Mouse (Mus musculus) CH12F3 (cell line): ENCODE data around the gene Mycl.

Source experiments
- in situ Hi-C: fragments of 300-500 bp; cut with MboI; formaldehyde crosslinking; loops from 2 replicates; pipeline ENCODE4 v1.14.3; 2020; ENCODE audit warnings: low sequenced_read_pairs

Mycl gene

GRCm38 (mm10) chr4:122995404-122996220 is at the start of gene Mycl:
Gene Mycl (plus strand): TSS chr4:122995652.
- in situ Hi-C loops, result no loop called here

GRCm38 (mm10) chr4:122947223-122947622 is 48.2 kb upstream of the Mycl start:
- in situ Hi-C loops, result no loop called here

- in situ Hi-C loops, result no loop called here
Measured at GRCm38 (mm10) chr4:122949096-122949495, 46.4 kb upstream of the Mycl start.

- in situ Hi-C loops, result no loop called here
Measured at GRCm38 (mm10) chr4:122954680-122955411, 40.6 kb upstream of the Mycl start.

GRCm38 (mm10) chr4:122955412-122956136 is 39.9 kb upstream of the Mycl start:
- in situ Hi-C loops, result no loop called here

GRCm38 (mm10) chr4:122956301-122956700 is 39.2 kb upstream of the Mycl start:
- in situ Hi-C loops, result no loop called here

GRCm38 (mm10) chr4:122958491-122959031 is 36.9 kb upstream of the Mycl start:
- in situ Hi-C loops, result no loop called here

GRCm38 (mm10) chr4:122959816-122960215 is 35.6 kb upstream of the Mycl start:
- in situ Hi-C loops, result no loop called here

GRCm38 (mm10) chr4:122960321-122961099 is 34.9 kb upstream of the Mycl start:
- in situ Hi-C loops, result no loop called here

- in situ Hi-C loops, result no loop called here
Measured at GRCm38 (mm10) chr4:122961100-122961567, 34.3 kb upstream of the Mycl start, which contains the start of gene Mfsd2a. Gene Mfsd2a (minus strand): TSS chr4:122961188.

GRCm38 (mm10) chr4:122961589-122961988 is 33.9 kb upstream of the Mycl start:
- in situ Hi-C loops, result no loop called here

- in situ Hi-C loops, result no loop called here
Measured at GRCm38 (mm10) chr4:122962751-122963150, 32.7 kb upstream of the Mycl start.

GRCm38 (mm10) chr4:122968106-122968505 is 27.3 kb upstream of the Mycl start:
- in situ Hi-C loops, result no loop called here

- in situ Hi-C loops, result no loop called here
Measured at GRCm38 (mm10) chr4:122971191-122971590, 24.3 kb upstream of the Mycl start.

GRCm38 (mm10) chr4:122971646-122972045 is 23.8 kb upstream of the Mycl start:
- in situ Hi-C loops, result no loop called here

GRCm38 (mm10) chr4:122972056-122972455 is 23.4 kb upstream of the Mycl start:
- in situ Hi-C loops, result no loop called here

- in situ Hi-C loops, result no loop called here
Measured at GRCm38 (mm10) chr4:122974976-122975520, 20.4 kb upstream of the Mycl start.

GRCm38 (mm10) chr4:122976885-122977284 is 18.6 kb upstream of the Mycl start:
- in situ Hi-C loops, result no loop called here

- in situ Hi-C loops, result no loop called here
Measured at GRCm38 (mm10) chr4:122978850-122979249, 16.6 kb upstream of the Mycl start.

- in situ Hi-C loops, result no loop called here
Measured at GRCm38 (mm10) chr4:122979826-122980225, 15.6 kb upstream of the Mycl start.
